Mouse (Mus musculus): Measurements from ENCODE around the gene Bax.

- TF ChIP-seq HCFC1 (IDR thresholded peaks at IDR 0.05; ENCODE audit: low read depth, low read length) (no peak), MAX (IDR thresholded peaks at IDR 0.05; ENCODE audit: low read length) (no peak), GATA1 (IDR thresholded peaks at IDR 0.05; ENCODE audit: low read depth, low read length) (no peak), MAZ (IDR thresholded peaks at IDR 0.05; ENCODE audit: low read depth, low read length) (no peak), TAL1 (IDR thresholded peaks at IDR 0.05; ENCODE audit: low read length) (no peak)
These were observed 40.9 kb upstream of the Bax start for GRCm38 (mm10) chr7:45507583-45507982.
